Mouse (Mus musculus) erythroid progenitor cell, adult 5-6 weeks (primary cell): ENCODE measurements around the gene Ccnd3. TPM values are rescaled to one million over a fixed set of nuclear protein-coding genes. Genes with fewer than 3 reads are reported as not detected.
"Not testable (repeated sequence)": the region's sequence is repeated elsewhere in the genome, so short reads cannot be mapped to it uniquely, and the experiment has no call there.

Experiments used
- ATAC-seq: replicated peaks from 2 replicates; pipeline ENCODE4 v1.8.0; 2016; ENCODE audit warnings: moderate number of reproducible peaks, mild to moderate bottlenecking, moderate TSS enrichment, inconsistent platforms; ENCODE audit not compliant: poor library complexity, low FRiP score, severe bottlenecking
- total RNA-seq, 2 experiments: library from RNA; stranded (forward) in 1 of 2; stranded (reverse) in 1 of 2; fragments of 150-400 nt in 1 of 2; fragments of 186-747, 209-891 nt in 1 of 2; gene quantifications; 2 replicates each; pipeline versions ENCODE4 v1.2.3 to v1.2.4; 2015 to 2017; ENCODE audit warnings: low replicate concordance in 2 of 2

The Ccnd3 gene
- total RNA-seq, 2 experiments from 2014 or later: 181 to 360 TPM

GRCm38 (mm10) chr17:47606220-47606619 lies 101.4 kb downstream of the Ccnd3 start:
- ATAC-seq: no peak

- ATAC-seq: no peak
Measured at GRCm38 (mm10) chr17:47609182-47609581, 104.3 kb downstream of the Ccnd3 start.

- ATAC-seq: peak; percentile 88
Measured at GRCm38 (mm10) chr17:47610849-47611660, 106.2 kb downstream of the Ccnd3 start, which contains the start of the genes Bysl, Med20 and Gm20517. TSS of gene Bysl (minus strand) at chr17:47611492. TSS of gene Med20 (plus strand) at chr17:47611582. TSS of gene Gm20517 (plus strand) at chr17:47611589.

- ATAC-seq: 0 out of 2 replicates have a peak, but pooled peaks have one; percentile 2
Measured at GRCm38 (mm10) chr17:47611661-47611982, 106.8 kb downstream of the Ccnd3 start.

- ATAC-seq: no peak
Measured at GRCm38 (mm10) chr17:47614018-47614417, 109.2 kb downstream of the Ccnd3 start.

GRCm38 (mm10) chr17:47616119-47616518 lies 111.3 kb downstream of the Ccnd3 start:
- ATAC-seq: no peak

GRCm38 (mm10) chr17:47616652-47617051 lies 111.8 kb downstream of the Ccnd3 start:
- no peak for ATAC-seq

GRCm38 (mm10) chr17:47617605-47618307 lies 112.9 kb downstream of the Ccnd3 start:
- ATAC-seq: peak; percentile 95

- no peak for ATAC-seq
Measured at GRCm38 (mm10) chr17:47618556-47619311, 113.9 kb downstream of the Ccnd3 start.

- no peak for ATAC-seq
Measured at GRCm38 (mm10) chr17:47622912-47623554, 118.2 kb downstream of the Ccnd3 start.

- not testable (repeated sequence) for ATAC-seq
Measured at GRCm38 (mm10) chr17:47624572-47624971, 119.7 kb downstream of the Ccnd3 start.

- no peak for ATAC-seq
Measured at GRCm38 (mm10) chr17:47625088-47625487, 120.2 kb downstream of the Ccnd3 start.

GRCm38 (mm10) chr17:47626031-47626430 lies 121.2 kb downstream of the Ccnd3 start:
- no peak for ATAC-seq

- ATAC-seq: no peak
Measured at GRCm38 (mm10) chr17:47627791-47628190, 122.9 kb downstream of the Ccnd3 start.

GRCm38 (mm10) chr17:47628851-47629676 lies 124.2 kb downstream of the Ccnd3 start:
- peak; percentile 89 for ATAC-seq

- peak; percentile 49 for ATAC-seq
Measured at GRCm38 (mm10) chr17:47629717-47630677, 125.1 kb downstream of the Ccnd3 start.

GRCm38 (mm10) chr17:47630678-47631065 lies 125.8 kb downstream of the Ccnd3 start, which contains the start of gene Usp49:
TSS of gene Usp49 (plus strand) at chr17:47630690.
- ATAC-seq: peak; percentile 37; the same call in 1 of the 2 replicates
